Mouse (Mus musculus): ENCODE data around the gene Scfd2.

The Scfd2 gene

GRCm38 (mm10) chr5:74202515-74202914 lies 329.0 kb downstream of the Scfd2 start:
- DNase-seq (ENCODE audit: low spot score in 2 of 2) = no peak

- DNase-seq (ENCODE audit: low spot score in 2 of 2) = no peak
Observed at GRCm38 (mm10) chr5:74201570-74202357, 329.8 kb downstream of the Scfd2 start.

- no peak for DNase-seq (ENCODE audit: low spot score in 2 of 2)
Observed at GRCm38 (mm10) chr5:74200481-74200880, 331.1 kb downstream of the Scfd2 start.

GRCm38 (mm10) chr5:74199793-74200192 lies 331.8 kb downstream of the Scfd2 start:
- no peak for DNase-seq (ENCODE audit: low spot score in 2 of 2)

GRCm38 (mm10) chr5:74198446-74198845 lies 333.1 kb downstream of the Scfd2 start:
- no peak for DNase-seq (ENCODE audit: low spot score in 2 of 2)

GRCm38 (mm10) chr5:74197541-74198330 lies 333.8 kb downstream of the Scfd2 start:
- DNase-seq (ENCODE audit: low spot score in 2 of 2) = no peak

- no peak for DNase-seq (ENCODE audit: low spot score in 2 of 2)
Observed at GRCm38 (mm10) chr5:74196307-74196618, 335.3 kb downstream of the Scfd2 start.

- DNase-seq (ENCODE audit: low spot score in 2 of 2) = no peak
Observed at GRCm38 (mm10) chr5:74195614-74196306, 335.8 kb downstream of the Scfd2 start.

- DNase-seq (ENCODE audit: low spot score in 2 of 2) = peak; percentile 94
Observed at GRCm38 (mm10) chr5:74194841-74195613, 336.5 kb downstream of the Scfd2 start, which contains the start of gene Rasl11b. TSS of gene Rasl11b (plus strand) at chr5:74195286.

GRCm38 (mm10) chr5:74194027-74194840 lies 337.3 kb downstream of the Scfd2 start:
- no peak for DNase-seq (ENCODE audit: low spot score in 2 of 2)

- no peak for DNase-seq (ENCODE audit: low spot score in 2 of 2)
Observed at GRCm38 (mm10) chr5:74193626-74194025, 337.9 kb downstream of the Scfd2 start.

GRCm38 (mm10) chr5:74193008-74193407 lies 338.6 kb downstream of the Scfd2 start:
- no peak for DNase-seq (ENCODE audit: low spot score in 2 of 2)

GRCm38 (mm10) chr5:74190911-74191310 lies 340.6 kb downstream of the Scfd2 start:
- DNase-seq (ENCODE audit: low spot score in 2 of 2) = no peak

GRCm38 (mm10) chr5:74190161-74190491 lies 341.4 kb downstream of the Scfd2 start:
- DNase-seq (ENCODE audit: low spot score in 2 of 2) = no peak

GRCm38 (mm10) chr5:74189484-74190160 lies 341.9 kb downstream of the Scfd2 start:
- DNase-seq (ENCODE audit: low spot score in 2 of 2) = no peak

GRCm38 (mm10) chr5:74188886-74189285 lies 342.7 kb downstream of the Scfd2 start:
- DNase-seq (ENCODE audit: low spot score in 2 of 2) = no peak

- DNase-seq (ENCODE audit: low spot score in 2 of 2) = no peak
Observed at GRCm38 (mm10) chr5:74188076-74188475, 343.5 kb downstream of the Scfd2 start.

- no peak for DNase-seq (ENCODE audit: low spot score in 2 of 2)
Observed at GRCm38 (mm10) chr5:74184607-74185006, 347.0 kb downstream of the Scfd2 start.

GRCm38 (mm10) chr5:74183118-74183517 lies 348.4 kb downstream of the Scfd2 start:
- no peak for DNase-seq (ENCODE audit: low spot score in 2 of 2)

- DNase-seq (ENCODE audit: low spot score in 2 of 2) = no peak
Observed at GRCm38 (mm10) chr5:74180216-74180615, 351.3 kb downstream of the Scfd2 start.
